Mouse (Mus musculus): ENCODE results near the gene Mfsd11.
"Not testable (repeated sequence)": the region's sequence is repeated elsewhere in the genome, so short reads cannot be mapped to it uniquely, and the experiment has no call there.

Gene Mfsd11

DNA sequence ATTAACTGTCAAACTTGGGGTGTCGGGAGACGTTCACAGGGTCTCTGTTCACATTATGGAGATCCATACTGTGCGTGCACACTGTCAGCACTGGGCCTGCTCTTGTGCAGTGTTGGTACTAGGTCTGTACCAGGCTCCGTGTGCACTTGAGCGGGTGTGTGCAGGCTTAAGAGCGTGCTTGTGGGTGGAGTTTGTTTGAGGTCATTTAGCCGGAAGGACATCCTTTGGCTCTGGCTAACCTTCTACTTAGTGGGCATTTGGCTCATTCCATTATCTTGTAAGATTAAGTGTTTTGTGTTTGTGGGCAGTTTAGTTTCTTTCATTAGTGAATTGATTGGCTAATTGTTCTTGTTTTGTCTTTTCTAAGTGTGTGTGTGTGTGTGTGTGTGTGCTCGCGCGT is 30.2 kb downstream of the Mfsd11 start:
- DNase-seq (ENCODE audit: low spot score): no peak

DNA sequence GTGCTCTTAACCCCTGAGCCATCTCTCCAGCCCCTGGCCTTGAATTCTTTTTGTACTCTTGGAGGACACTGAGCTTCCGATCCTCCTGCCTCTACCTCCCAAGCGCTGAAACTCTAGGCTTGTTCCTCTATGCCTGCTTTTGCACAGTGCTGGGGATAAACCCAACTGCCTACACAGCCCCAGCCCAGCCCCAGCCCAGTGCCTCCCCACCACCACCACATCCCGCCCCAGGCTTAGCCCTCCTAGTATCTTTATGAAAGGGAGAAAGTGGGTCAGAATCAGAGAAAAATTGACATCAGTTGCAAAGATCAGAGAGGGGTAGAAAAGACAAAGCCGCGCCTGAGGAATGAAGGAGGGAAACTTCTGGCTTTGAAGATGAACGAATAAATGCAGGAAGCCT is 31.8 kb downstream of the Mfsd11 start:
- no peak for DNase-seq (ENCODE audit: low spot score)

DNA sequence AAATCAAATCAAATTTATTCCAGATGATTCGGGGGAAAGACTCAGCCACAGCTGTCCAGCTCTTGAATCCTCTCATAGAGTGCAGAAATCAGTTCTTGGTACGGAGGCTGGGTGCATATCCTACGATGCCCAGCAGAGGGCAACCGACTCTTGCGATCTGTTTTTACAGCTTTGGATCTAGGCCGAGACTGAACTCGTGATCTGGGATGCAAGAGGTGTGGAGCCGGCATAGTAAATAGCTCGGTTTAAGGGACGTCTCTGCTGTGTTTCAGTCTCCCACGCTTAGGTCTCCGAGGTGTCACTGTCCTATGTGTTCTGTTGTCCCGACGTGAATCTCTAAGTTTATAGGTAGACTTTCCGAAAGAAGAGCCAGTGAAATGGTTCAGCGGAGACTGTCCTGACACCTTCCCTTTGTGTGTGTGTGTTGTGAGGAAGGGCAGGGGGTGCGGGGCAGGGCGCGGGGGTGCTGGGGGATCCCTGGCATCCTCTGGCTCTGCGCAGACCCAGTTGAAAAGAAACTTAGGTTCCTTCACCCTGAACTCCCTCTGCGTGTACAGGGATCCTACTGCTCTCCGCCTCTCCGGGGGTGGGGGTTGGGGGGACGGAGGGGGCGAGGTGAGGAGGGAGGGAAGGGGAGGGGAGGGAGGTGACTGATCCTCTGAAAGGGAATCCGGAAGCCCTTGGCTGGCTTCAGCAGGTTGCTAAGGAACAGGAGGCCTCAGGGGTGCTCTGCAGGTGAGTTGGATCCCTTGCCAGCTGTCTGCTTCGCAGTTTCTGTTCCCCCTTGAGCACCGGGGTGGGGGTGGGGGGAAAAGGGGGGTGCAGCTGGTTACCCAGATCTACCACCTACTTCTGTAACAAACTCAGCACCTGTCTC is 33.3 kb downstream of the Mfsd11 start:
- peak; percentile 92 for DNase-seq (ENCODE audit: low spot score)

DNA sequence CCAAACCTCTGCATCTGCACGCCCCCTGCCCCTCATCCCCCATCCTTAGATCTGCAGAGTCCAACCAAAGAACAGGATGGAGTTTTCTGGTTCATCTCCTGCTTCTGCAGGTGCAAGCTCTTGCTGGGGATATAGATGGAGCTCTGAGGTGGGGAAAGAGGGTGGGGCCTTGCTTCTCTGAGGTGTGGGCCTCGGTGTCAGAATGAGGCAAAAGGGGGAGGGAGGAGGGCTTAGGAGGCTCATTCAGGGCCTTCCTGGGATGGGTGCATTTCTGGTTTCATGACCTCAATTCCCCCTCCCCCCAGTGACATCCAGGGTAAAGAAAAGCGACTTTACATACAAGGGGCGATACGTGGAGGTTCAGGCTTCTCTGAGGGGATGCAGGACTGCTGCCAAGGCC is 34.9 kb downstream of the Mfsd11 start:
- DNase-seq (ENCODE audit: low spot score): no peak

DNA sequence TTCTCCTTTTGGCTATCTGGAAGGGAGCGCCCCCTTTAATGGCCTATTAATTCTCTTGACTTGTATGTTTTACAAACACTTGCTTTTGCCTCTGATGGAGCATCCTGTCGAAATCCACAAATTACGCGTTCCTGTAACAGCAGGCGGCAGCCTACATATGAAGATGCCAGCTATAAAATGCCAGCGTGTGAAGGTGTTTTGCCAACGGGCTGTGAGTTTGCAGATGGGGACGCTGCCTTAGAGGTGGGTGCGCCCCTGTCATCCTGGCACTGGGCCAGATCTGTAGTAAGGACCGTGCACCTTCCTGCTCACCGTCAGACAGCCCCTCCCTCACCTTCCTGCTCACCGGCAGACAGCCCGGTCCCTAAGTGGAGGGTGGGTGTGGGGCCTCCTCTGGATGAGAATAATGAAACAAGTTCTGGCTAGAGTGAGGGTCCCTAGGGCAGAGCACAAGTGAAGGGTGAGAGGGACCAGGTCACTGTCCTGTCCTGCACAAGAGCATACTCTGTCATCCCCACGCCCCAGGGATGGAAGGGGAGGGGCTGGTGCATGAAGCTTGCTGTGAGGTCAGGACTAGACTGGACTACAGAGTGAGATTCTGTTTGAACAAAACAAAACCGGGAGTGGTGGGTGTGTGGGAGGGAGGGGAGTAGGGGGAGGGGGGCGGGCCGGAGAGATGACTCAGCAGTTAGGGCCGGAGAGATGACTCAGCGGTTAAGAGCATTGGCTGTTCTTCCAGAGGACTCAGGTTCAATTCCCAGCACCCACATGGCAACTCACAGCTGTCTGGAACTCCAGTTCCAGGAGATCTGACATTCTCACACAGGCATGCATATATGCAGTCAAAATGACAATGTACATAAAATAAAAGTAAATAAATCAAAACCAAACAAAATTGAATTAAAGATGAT is 41.5 kb downstream of the Mfsd11 start:
- no peak for DNase-seq (ENCODE audit: low spot score)

DNA sequence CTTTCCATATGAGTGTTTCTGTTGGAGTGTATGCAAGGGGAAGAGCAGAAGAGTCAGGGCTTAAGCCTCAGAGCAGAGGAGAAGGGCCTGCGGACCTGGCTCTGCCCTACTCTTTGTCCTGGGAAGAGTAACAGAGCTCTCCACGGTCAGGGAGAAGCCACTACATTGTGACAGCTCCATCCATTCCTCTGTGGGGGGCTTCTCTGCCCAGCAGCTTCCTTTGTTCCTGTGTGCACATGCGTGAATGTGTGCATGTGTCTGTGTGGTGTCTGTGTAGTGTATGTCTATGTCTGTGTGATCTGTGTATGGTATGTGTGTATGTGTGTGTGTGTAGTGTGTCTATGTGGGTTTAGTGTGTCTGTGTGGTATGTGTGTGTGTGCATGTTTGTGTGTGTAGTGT is 43.2 kb downstream of the Mfsd11 start:
- DNase-seq (ENCODE audit: low spot score): no peak

DNA sequence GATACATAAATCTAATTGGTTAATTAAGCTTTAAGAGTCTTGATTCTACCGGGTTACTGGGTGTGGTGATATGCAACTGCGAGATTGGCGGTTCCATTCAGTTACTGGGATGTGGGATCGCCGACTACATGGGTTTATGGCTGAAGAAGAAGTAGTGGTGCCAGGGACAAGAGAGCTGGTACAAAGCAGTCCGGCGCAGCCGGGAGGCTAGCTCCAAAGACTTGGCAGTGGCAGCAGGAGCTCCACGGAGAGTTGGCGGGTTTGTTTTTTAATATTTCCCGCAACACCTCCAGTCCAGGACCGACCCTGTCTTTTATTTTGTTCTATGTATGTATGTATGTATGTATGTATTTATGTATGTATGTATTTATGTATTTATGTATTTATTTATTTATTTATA is 47.0 kb downstream of the Mfsd11 start:
- DNase-seq (ENCODE audit: low spot score): no peak

DNA sequence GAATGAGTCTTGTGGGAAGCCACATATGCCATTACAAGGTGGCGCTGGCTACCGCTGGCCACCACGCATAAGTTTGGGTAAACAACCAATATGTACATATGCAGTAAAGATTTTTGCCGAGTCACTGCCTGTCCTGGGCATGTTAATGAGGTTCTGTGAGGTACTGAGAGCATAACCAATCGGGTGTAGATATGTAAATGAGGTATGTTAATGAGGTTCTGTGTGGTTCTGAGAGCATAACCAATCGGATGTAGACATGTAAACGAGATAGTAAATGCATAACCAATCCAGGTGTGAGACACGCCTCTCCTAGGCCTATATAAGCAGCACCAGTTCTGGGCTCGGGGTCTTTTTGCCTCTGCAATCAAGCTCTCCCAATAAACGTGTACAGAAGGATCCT is 50.3 kb downstream of the Mfsd11 start:
- not testable (repeated sequence) for DNase-seq (ENCODE audit: low spot score)

DNA sequence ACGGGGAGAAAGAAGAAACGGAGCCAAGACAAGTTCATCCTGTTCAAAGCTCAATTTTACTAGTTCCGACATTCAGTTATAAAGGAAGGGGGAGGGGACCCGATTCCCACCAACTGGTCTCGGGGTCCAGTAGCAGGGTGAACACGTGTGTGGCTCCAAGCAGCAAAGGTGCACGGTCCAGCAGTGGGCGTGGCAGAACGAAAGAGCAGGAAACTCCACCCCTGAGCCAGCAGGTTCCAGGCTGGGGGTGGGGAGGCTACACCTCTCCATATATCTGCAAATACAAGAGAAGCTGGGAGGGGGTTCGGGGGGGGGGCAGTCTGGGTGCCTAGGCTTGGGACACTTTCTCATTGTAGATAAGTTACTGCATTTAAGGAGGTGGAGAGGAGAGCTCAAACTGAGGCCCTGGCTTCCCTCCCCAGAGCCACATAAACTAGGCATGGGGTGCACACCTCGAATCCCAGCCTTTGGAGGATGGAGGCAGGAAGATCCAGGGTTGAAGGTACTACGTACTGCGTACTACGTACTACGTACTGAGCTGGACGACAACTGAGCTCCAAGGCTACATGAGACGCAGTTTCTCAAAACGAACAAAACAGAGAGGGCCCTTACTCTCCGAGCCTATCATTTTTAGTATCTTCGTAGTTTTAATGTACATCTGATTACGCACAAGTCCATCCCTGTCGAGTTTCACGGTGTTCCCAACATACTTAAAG is 53.7 kb downstream of the Mfsd11 start:
- DNase-seq (ENCODE audit: low spot score): no peak

DNA sequence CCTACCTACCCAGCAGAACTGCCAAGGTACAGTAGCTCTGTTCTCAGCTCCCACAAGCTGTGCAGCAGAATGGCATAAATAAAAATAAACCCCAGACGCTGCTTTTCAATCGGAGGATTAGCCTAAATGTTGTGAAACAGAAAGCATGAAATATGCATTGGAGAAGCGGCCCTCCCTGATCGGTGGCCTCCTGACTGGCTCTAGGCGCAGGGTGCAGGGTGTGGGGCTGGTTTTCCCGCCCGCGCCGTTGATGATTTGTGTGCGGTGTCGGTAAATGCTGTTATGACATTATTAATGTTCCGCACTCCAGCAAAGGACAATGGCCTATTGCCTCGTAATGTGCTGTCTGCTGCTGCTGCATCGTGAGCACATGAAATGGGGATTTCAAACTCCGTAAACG is 61.3 kb downstream of the Mfsd11 start:
- no peak for DNase-seq (ENCODE audit: low spot score)

DNA sequence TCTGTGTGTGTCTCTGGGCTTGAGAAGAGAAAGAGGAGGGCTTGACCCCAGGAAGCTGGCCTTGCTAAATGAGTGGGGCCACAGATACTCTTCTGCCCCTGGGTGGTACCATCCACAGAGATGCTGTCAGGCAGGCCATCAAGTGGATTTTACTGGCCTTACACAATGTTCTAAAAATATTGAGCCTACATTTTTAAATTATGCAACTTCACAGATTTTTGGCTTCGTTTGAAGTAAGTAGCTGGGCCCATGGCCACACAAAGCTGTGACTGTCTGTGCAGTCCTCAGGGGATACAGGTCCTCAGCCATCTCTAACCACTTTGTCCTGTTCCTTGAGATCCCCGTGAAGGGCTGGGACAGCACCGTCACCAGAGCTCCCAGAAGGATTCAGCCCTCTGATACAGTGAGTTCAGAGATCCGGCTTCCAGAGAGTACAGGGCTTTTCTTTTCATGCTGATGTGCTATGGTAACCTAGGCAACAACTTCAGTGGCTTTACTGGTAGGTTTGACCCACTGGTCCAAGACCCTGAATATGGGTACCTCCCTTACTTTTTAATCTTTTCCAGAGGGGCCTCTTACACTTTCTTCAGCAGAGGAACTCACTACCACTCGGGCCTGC is 62.1 kb downstream of the Mfsd11 start:
- no peak for DNase-seq (ENCODE audit: low spot score)

DNA sequence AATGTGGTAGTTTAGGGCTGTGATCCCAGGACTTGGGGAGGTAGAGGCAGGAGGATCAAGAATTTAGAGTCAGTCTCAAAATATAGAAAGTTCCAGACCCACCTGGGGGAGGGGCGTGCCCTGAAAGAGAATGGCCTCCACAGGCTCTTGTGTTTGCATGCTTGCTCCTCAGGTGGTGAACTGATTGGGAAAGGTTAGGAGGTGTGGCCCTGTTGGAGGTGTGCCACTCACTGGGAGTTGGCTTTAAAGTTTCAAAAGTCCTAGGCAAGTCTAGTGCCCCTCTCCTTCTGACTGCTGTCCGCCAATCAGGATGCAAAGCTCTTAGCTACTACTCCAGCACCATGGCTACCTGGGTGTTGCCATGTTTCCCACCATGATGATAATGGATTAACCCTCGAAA is 63.0 kb downstream of the Mfsd11 start:
- DNase-seq (ENCODE audit: low spot score): no peak

DNA sequence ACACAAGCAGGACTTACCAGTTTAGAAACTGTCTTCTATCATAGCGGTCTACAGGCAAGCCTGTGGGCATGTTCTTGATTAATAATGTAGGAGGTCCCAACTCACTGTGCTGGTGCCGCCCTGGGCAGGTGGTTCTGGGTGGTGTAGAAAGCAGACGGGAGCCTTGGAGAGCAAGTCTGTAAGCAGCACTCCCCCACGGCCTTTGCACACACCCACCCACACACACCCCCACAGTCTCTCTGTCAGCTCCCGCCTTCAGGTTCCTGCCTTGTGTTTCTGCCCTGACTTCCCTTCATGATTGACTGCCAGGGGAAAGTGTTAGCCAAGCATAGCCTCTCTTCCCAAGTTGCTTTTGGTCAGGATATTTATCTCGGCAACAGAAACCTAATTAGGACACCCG is 65.1 kb downstream of the Mfsd11 start:
- DNase-seq (ENCODE audit: low spot score): no peak

DNA sequence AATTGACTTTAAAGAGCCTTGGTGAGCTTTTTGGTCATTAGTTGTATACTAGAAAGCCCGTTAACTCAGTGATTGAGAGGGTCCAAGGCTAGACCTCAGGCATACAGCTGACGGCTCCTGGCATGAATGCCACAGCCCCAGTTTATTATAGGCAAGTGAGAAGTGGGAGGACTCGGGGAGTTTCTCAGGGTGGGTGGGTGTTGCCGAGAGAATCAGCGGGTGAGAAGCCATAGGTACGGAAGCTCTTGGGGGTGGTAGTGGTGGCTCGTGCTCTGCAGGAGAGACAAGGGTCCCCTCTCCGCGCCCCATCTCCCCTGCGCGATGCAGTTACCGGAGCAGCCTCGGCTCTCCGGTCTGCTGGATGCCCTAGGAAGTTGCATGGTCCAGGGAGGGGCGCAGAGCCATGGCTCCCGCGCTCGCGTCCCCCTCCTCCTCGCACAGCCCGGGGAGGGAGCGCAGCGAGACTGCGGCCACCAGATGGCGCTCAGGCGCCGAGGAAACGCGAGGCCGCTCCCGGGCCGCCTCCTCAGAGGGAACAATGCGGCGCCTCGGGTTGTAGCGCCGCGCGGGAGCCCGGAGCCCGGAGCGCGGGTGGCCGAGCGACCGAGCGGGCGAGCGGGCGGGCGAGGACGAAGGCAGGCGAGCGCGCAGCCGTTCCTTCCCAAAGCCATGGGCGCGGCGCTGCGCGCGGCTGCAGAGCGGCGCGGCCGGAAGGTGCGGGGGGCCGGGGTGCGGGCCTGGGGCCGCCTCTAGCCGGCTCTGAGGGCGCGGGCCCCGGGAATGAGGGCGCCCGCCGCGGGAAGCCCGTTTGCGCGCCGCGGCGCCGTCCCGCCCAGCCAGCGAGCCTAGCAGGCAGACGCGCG is 66.3 kb downstream of the Mfsd11 start, which contains the start of gene Mgat5b:
TSS of gene Mgat5b (plus strand) at position 541 of the 863 bp plus-strand sequence.
- no peak for DNase-seq (ENCODE audit: low spot score)

DNA sequence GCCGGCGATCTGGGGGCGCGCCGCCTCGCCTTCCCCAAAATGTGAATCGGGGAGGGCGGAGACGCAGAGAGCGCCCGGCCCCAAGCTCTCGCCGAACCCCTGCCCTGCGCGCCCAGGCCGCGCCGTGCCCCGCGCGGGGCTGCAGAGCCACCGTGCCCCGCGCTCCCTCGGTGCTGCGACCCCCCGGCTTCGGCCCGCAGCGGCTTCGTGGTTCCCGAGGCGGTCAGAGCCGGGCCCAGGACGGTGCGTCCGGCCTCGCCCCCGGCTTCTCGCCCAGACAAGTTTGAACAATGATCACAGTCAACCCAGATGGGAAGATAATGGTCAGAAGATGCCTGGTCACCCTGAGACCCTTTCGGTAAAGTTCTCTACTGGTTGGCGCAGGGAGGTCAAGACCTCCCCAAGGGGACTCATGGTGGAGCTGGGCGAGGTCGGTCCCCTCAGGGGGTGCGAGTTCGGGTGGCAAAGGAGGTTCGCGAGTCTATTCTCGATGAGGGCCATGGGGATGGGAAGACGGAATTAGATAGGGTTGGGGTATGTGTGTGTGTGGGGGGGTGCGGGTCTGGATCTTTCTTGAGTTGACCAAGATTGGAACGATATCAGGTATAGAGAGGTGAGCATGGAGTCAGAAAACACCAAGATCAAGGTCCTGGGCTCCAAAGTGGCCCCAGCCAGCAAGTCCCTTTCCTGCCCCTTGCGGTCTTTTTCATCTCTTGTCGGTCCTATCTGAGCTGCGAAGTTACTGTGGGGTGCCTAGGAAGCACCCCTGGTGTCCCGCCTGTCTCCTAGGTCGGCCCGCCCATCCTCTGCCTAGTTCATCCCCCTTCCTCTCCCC is 67.2 kb downstream of the Mfsd11 start:
- DNase-seq (ENCODE audit: low spot score): no peak

DNA sequence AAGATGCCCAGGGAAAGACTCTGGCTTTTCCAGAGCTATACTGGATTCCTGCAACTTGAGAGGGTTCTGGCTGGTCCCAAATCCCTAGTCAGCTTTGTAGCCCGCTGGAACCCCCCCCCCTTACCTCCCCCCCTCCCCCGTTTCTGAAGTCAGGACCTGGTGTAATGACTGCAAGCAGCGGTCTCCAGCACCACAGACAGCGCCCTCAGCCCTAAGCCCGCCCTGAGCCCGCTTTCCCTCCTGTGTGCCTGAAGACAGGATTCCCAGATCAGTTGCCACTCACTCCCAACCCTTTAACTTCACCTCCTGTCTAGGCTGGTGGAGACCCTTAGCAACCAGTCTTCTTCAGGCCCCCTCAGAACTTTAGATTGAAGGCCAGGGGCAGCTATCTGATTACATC is 68.5 kb downstream of the Mfsd11 start:
- DNase-seq (ENCODE audit: low spot score): no peak

DNA sequence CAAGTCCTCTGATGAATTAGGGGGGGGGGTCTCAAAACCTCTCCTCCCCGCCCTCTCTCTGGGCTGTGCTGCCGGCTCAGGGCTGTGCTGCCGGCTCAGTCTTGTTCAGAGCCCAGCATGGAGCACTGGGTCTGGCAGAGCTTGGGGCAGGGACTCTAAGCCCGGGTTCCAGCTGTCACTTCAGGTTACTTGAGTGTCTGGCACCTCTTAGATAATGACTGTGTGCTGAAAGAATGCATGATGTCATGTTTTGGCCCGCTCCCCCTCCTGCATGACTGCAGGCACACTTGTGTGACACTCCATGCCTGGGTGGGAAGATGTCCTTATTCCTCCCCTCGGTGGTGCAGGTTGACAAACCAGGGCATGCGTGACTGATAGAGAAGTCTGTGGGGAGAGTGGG is 69.8 kb downstream of the Mfsd11 start:
- no peak for DNase-seq (ENCODE audit: low spot score)
